Mouse (Mus musculus) intestine, postnatal 0 days (tissue): ENCODE measurements at regions not wholly inside any gene's neighbourhood (a gene's known extent, or its start where the extent isn't known, plus 50 kb on each side); places are given as distances from the start of the nearest gene placed in this dataset.

Experiments used
- ATAC-seq: fragments of 200-750 bp; cut with Nextera tagmentation; 2 replicates; pipeline ENCODE4 v1.8.0; 2017; ENCODE audit warnings: mild to moderate bottlenecking, moderate TSS enrichment, moderate library complexity
- H3K27ac ChIP-seq: fragments of 300-500 bp; sonication (generic); 2 replicates; pipeline ENCODE4 v1.5.1; 2014; ENCODE audit warnings: mild to moderate bottlenecking, low read depth, low read length, moderate library complexity
- H3K27me3 ChIP-seq: fragments of 300-500 bp; sonication (generic); replicated peaks from 2 replicates; pipeline ENCODE4 v1.6.1; 2014; ENCODE audit warnings: low read length, mixed read lengths; ENCODE audit not compliant: control insufficient read depth, insufficient read depth
- H3K36me3 ChIP-seq: fragments of 300-500 bp; sonication (generic); 2 replicates; pipeline ENCODE4 v1.6.1; 2014; ENCODE audit warnings: mild to moderate bottlenecking, moderate library complexity; ENCODE audit not compliant: control insufficient read depth, insufficient read depth
- H3K4me1 ChIP-seq: fragments of 300-500 bp; sonication (generic); replicated peaks from 2 replicates; pipeline ENCODE4 v1.6.1; 2014; ENCODE audit warnings: antibody characterized with exemption, low read length, mixed read lengths; ENCODE audit not compliant: control insufficient read depth, insufficient read depth
- H3K4me2 ChIP-seq: fragments of 300-500 bp; sonication (generic); replicated peaks from 2 replicates; pipeline ENCODE4 v1.6.1; 2014; ENCODE audit warnings: low read depth, mild to moderate bottlenecking, moderate library complexity
- H3K4me3 ChIP-seq: fragments of 300-500 bp; sonication (generic); 2 replicates; pipeline ENCODE4 v1.5.1; 2014; ENCODE audit warnings: low read depth, low read length
- H3K9ac ChIP-seq: fragments of 300-500 bp; sonication (generic); 2 replicates; pipeline ENCODE4 v1.6.1; 2014; ENCODE audit warnings: mild to moderate bottlenecking, low read depth, low read length
- H3K9me3 ChIP-seq: fragments of 300-500 bp; sonication (generic); 2 replicates; pipeline ENCODE4 v1.6.1; 2016; ENCODE audit warnings: mixed run types; ENCODE audit not compliant: control insufficient read depth
- CTCF ChIP-seq: sonication (generic); IDR thresholded peaks from 2 replicates; pipeline ENCODE4 v1.5.1; 2016; ENCODE audit warnings: low read depth, mild to moderate bottlenecking, control low read depth, antibody characterized with exemption, moderate library complexity
- WGBS: fragments of 180-500 bp; shearing (Covaris S2); extraction: QIAGEN DNeasy Blood & Tissue Kit; methylation state at CpG from one replicate; pipeline ENCODE4 v1.1.7; 2014; 5-methylcytosine and 5-hydroxymethylcytosine counted together

DNA sequence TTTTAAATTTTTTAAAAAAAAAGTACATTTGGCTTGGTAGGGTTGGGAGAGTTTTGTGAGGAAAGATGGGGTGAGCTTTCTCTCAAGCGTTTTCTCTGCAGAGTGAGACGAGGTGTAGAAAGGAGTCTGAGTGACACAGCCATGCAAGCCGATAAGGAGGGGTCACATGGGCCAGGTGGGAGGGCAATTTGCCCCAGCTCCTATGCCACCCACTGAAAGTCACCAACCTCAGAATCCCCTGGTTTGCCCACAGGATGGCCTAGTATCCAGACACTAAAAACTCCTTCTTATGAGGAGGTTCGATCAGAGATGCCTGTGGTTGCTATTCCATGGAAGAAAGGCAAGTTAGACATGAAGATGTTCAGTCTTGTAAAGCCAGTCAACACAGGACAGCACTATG, 268.6 kb upstream of the Nfe2l3 start:
- H3K27ac ChIP-seq, result no peak overlapping the region
- H3K9ac ChIP-seq, result no peak overlapping the region
- 0 out of 2 replicates have a peak, but pooled peaks cover 4% of the 10 kb centered on the region for H3K4me1 ChIP-seq
- no peak overlapping the region for H3K4me2 ChIP-seq
- no peaks in the 10 kb centered on the region for H3K9me3 ChIP-seq
- TF ChIP-seq CTCF, result no peak
- peaks cover 17% of the 10 kb centered on the region for H3K27me3 ChIP-seq
- no peak overlapping the region for H3K4me3 ChIP-seq
- no peak for ATAC-seq
- no peaks in the 10 kb centered on the region for H3K36me3 ChIP-seq
- WGBS, result 70% methylated on average over 4 of the region's 4 CpGs

DNA sequence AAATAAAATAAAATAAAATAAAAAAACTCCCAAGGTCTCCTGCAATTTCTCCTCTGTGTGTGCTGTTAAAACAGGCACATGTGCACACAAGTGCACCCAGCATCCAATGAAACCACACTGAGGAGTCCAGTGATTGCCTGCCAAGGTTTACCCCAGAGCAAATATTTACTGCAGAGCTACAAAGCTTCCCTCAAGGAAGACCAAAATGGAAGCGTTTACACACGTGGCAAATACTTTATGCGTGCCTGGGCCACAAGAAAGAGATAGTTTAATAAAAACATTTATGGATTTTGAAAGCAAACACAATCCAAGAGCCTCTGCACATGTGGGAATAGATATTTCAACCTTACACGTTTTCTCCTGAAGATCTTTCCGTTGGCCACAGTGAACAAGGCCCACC, 265.4 kb upstream of the Nfe2l3 start:
- no peak overlapping the region for H3K4me3 ChIP-seq
- H3K4me1 ChIP-seq, result 0 out of 2 replicates have a peak, but pooled peaks cover 4% of the 10 kb centered on the region
- ATAC-seq, result no peak
- H3K27me3 ChIP-seq, result peaks cover 40% of the 10 kb centered on the region
- TF ChIP-seq CTCF, result no peak
- no peaks in the 10 kb centered on the region for H3K9me3 ChIP-seq
- 34% methylated on average over 5 of the region's 5 CpGs for WGBS
- no peak overlapping the region for H3K9ac ChIP-seq
- no peak overlapping the region for H3K4me2 ChIP-seq
- no peaks in the 10 kb centered on the region for H3K36me3 ChIP-seq
- no peak overlapping the region for H3K27ac ChIP-seq

DNA sequence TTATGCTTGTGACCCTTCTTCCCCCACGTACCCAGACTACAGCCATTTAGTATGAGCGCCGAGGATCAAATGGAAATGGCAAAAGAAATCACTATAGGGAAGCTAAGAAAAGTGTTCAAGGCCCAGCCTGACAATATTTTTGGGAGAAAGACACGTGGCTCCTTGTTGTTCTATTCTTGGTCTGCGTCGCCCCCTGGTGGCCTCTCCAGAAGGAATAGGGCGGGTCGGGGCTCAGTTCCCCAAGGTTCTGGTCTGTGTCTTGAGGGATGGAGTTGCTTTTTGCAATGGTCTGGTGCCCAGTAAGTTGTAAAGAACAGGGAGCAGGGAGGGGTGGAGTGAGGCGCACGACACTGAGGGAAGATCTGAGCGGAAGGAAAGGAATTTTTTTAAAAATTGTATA, 264.4 kb upstream of the Nfe2l3 start:
- no peak overlapping the region for H3K27ac ChIP-seq
- TF ChIP-seq CTCF, result peak; percentile 89
- H3K4me3 ChIP-seq, result no peak overlapping the region
- 4% methylated on average over 11 of the region's 11 CpGs for WGBS
- peaks cover 47% of the 10 kb centered on the region for H3K27me3 ChIP-seq
- H3K36me3 ChIP-seq, result no peaks in the 10 kb centered on the region
- 0 out of 2 replicates have a peak, but pooled peaks cover 4% of the 10 kb centered on the region for H3K4me1 ChIP-seq
- 0 out of 2 replicates have a peak, but pooled peaks have one; percentile 16 for ATAC-seq
- H3K9me3 ChIP-seq, result no peaks in the 10 kb centered on the region
- no peak overlapping the region for H3K9ac ChIP-seq
- H3K4me2 ChIP-seq, result no peak overlapping the region

DNA sequence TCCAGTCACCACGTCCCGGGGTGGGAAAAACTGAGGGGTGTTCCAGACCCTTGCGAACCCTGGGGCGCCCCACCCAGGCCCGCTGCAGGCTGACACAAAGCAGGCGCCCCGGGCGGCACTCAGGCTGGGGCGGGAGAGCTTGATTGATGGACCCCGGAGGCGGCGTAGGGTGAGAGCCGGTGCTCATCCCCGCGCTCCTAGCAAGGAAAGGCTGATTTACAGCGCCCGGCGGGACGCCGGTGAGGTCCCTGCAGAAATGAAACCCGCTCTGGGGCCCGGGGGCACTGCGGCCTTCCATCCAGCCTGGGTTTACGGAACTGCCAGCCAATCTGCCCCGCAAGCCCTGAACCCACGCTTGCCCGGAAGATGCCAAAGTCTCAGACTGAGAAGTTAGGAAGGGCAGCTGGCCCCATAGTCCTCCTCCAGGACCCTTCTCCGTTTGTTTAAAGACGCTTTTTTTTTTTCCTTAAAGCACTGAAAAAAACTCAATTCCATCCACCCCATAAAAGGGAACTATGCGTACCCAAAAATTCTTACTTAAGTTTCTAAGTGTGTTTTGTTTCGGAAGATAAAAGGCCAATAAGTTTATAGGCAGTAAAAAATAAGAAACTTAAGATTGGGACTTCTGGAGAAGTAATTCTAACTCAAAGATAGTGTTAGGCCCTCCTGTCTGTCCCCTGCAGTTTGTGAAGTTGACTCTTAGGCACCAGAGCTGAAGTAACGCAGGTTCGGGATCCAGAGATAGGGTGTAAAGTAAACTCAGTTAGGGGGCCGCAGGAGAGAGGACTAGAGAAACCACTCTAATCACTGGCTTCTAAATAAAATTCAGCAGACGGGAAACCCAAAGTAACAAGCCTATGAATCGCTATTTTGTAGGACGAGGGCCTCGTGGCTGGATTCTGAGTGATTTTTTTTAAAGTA, 263.4 kb upstream of the Nfe2l3 start:
- H3K27ac ChIP-seq, result peak overlapping the region; percentile 81
- H3K9ac ChIP-seq, result peak overlapping the region; percentile 45
- no peaks in the 10 kb centered on the region for H3K9me3 ChIP-seq
- no peak for TF ChIP-seq CTCF
- H3K36me3 ChIP-seq, result no peaks in the 10 kb centered on the region
- 13% methylated on average over 38 of the region's 38 CpGs for WGBS
- ATAC-seq, result no peak
- 0 out of 2 replicates have a peak, but pooled peaks cover 4% of the 10 kb centered on the region for H3K4me1 ChIP-seq
- peak overlapping the region; percentile 56 for H3K4me2 ChIP-seq
- peaks cover 55% of the 10 kb centered on the region for H3K27me3 ChIP-seq
- H3K4me3 ChIP-seq, result peak overlapping the region; percentile 30

DNA sequence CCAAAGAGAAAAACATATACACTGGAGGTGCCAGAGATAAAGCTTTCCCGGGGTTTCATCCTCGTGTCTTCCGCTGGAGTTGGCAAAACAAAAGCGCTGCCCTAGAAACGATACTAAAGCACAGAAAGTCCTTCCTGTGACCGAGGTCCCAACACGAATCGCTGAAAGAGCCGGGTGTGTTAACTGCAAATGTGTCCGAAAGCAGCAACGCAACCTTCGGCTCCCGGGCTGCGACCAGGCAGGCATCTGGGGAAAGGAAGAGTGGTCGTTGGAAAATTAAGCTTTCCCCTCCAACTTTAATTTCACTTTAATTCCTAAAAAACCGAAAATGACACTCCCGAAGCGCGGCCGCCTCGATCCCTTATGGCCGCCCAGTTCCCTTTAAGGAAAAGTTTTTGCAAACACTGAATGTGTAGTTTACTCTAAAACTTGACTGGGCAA, 262.5 kb upstream of the Nfe2l3 start:
- Histone ChIP-seq H3K27ac (peak overlapping the region; percentile 81), H3K9me3 (no peaks in the 10 kb centered on the region), H3K36me3 (no peaks in the 10 kb centered on the region), H3K4me1 (0 out of 2 replicates have a peak, but pooled peaks cover 4% of the 10 kb centered on the region), H3K9ac (peak overlapping the region; percentile 32; the same call in 1 of the 2 replicates), H3K4me2 (peak overlapping the region; percentile 52), H3K4me3 (peak overlapping the region; percentile 22), H3K27me3 (peaks cover 65% of the 10 kb centered on the region)
- TF ChIP-seq CTCF, result no peak
- 4% methylated on average over 22 of the region's 22 CpGs for WGBS
- ATAC-seq, result no peak

DNA sequence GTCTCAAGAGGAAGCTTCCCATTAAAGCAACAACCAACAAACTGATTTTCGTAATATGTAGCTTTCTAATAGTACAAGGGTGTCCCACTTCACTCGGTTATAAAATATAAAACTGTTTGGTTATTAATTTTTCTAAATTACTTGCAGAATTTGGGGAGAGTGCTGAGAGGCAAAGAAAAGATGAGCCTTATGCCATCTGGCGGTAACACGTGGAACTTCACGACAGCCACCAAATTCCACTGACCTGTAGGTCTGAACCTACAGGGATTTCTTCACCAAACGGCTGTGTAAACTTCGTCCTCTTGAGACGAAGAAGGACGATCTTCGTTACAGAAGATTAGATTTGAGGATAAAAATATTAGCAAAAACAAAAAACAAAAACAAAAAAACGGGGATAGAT, 262.1 kb upstream of the Nfe2l3 start:
- Histone ChIP-seq H3K4me3 (peak overlapping the region; percentile 22; the same call in 1 of the 2 replicates), H3K27ac (peak overlapping the region; percentile 81), H3K9me3 (no peaks in the 10 kb centered on the region), H3K4me2 (peak overlapping the region; percentile 52), H3K27me3 (peaks cover 69% of the 10 kb centered on the region), H3K9ac (peak overlapping the region; percentile 32; the same call in 1 of the 2 replicates), H3K4me1 (0 out of 2 replicates have a peak, but pooled peaks cover 4% of the 10 kb centered on the region), H3K36me3 (no peaks in the 10 kb centered on the region)
- ATAC-seq, result no peak
- peak; percentile 70 for TF ChIP-seq CTCF
- WGBS, result under 1% methylated on average over 11 of the region's 11 CpGs
